Mouse (Mus musculus) cerebellum, adult 2 months (tissue): ENCODE results near the gene Gm28729. TPM values are rescaled to one million over a fixed set of nuclear protein-coding genes. Genes with fewer than 3 reads are reported as not detected.

Source experiments
- DNase-seq, 2 experiments: peaks; one replicate each; pipeline ENCODE4 v3.0.0; 2021
- H3K27ac ChIP-seq: fragments of 200-500 bp; 2 replicates; pipeline ENCODE4 v1.5.1; 2012; ENCODE audit warnings: low read length, control low read depth, inconsistent platforms; ENCODE audit not compliant: insufficient read depth
- H3K27me3 ChIP-seq: fragments of 200-500 bp; 2 replicates; pipeline ENCODE4 v1.6.1; 2012; ENCODE audit warnings: inconsistent platforms, mild to moderate bottlenecking, low read length, moderate library complexity; ENCODE audit not compliant: control insufficient read depth, insufficient read depth
- H3K4me1 ChIP-seq: fragments of 200-500 bp; 2 replicates; pipeline ENCODE4 v1.6.1; 2011; ENCODE audit warnings: low read length; ENCODE audit not compliant: control insufficient read depth, insufficient read depth
- H3K4me3 ChIP-seq: fragments of 200-500 bp; replicated peaks from 2 replicates; pipeline ENCODE3; 2011; ENCODE audit warnings: mild to moderate bottlenecking, low read depth, low read length, control low read depth; ENCODE audit not compliant: insufficient read depth
- CTCF ChIP-seq: fragments of 200-500 bp; IDR thresholded peaks from 2 replicates; pipeline ENCODE4 v1.5.1; 2011; ENCODE audit warnings: low read depth, mild to moderate bottlenecking, control low read depth, low read length, moderate library complexity, borderline replicate concordance; ENCODE audit not compliant: insufficient read depth
- POLR2A ChIP-seq: fragments of 200-500 bp; IDR thresholded peaks from 2 replicates; pipeline ENCODE4 v1.6.1; 2011; ENCODE audit warnings: low read length, control low read depth, borderline replicate concordance; ENCODE audit not compliant: insufficient read depth
- WGBS: fragments of 180-500 bp; shearing (Covaris S2); methylation state at CpG from one replicate; pipeline ENCODE4 v1.1.7; 2018; 5-methylcytosine and 5-hydroxymethylcytosine counted together
- polyA plus RNA-seq: library from polyadenylated mRNA; depleted of rRNA; stranded (reverse); fragments of >200 nt; gene quantifications from 2 replicates; pipeline ENCODE4 v1.2.3, GENCODE M21; 2012

Gene Gm28729
- polyA plus RNA-seq, 1 experiment = 0.21 TPM

DNA sequence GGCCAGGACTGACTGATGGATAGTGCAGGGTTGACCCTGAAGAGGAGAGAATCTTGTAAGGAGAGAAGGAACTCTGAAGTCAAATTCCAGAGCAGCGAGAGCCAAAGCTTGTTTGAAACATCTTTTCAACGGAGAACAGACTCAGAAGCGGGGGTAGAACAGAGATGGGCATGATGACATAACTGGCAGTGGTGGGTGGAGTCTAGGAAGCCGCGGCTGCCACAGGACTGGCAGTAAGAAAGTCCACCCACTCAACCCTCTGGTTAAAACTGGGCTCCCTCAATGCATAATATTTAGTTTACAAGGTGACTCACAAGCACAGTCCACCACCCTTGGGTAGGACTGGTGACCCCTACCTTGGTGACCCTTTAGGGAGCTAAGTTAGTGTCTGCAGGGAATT is 9.3 kb downstream of the Gm28729 start:
- Histone ChIP-seq H3K27me3 (no peaks in the 10 kb centered on the region; the same call in 1 of the 2 replicates), H3K4me1 (no peaks in the 10 kb centered on the region), H3K4me3 (no peak overlapping the region), H3K27ac (no peak overlapping the region)
- DNase-seq = no peak
- TF ChIP-seq CTCF (no peak), POLR2A (no peak)
- WGBS = 78% methylated on average over 5 of the region's 5 CpGs

DNA sequence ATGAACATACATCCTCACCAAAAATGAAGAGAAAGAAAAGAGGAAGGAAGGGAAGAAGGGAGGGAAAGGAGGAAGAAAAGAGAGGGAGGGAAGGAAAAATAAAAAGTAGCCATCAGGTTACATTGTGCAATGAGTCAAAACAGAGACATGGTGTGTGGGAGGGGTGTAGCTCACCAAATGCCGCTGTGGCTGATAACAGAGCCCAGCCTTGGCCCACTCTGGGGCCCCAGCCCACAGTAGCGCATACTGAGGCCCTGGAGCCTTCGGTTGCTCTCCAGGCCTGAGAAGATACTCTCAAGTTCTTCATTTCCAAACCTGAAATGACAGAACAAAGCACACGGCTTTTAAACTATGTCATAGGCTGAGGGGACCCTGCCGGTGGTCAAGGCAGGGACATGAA is 10.8 kb downstream of the Gm28729 start:
- TF ChIP-seq POLR2A (no peak), CTCF (no peak)
- no peaks in the 10 kb centered on the region; the same call in 1 of the 2 replicates for H3K27me3 ChIP-seq
- H3K27ac ChIP-seq = no peak overlapping the region
- no peaks in the 10 kb centered on the region for H3K4me1 ChIP-seq
- H3K4me3 ChIP-seq = no peak overlapping the region
- WGBS = 90% methylated on average over 5 of the region's 5 CpGs
- DNase-seq = no peak

DNA sequence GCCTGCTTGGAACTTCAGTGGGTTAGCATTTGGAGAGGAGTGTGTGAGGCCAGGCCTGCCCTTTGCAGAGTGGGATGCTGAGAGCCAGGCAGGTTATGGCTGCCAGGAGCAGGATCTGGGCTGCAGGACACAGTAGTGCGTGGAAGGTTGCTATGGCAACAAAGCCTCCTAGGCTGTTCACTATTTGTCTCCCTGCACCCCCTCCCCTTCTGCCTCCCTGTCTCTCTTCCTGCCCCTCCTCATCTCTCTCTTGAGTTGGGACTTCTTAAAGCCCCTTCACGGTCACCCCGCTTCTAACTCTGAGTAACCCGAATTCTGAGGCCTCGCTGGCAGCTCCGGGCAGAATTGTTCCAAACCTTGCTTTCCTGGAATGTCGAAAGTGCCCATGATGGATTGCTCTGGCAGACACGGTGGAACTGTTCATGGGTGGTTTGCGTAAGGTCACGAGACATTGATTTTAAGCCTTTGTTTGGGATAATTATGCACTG is 19.0 kb downstream of the Gm28729 start:
- TF ChIP-seq POLR2A = no peak
- no peak for TF ChIP-seq CTCF
- Histone ChIP-seq H3K27me3 (no peaks in the 10 kb centered on the region), H3K27ac (no peak overlapping the region), H3K4me1 (peaks cover 11% of the 10 kb centered on the region; the same call in 1 of the 2 replicates), H3K4me3 (no peak overlapping the region)
- WGBS = 36% methylated on average over 10 of the region's 10 CpGs
- peak in 1 of 2 experiments; percentile 37 for DNase-seq

DNA sequence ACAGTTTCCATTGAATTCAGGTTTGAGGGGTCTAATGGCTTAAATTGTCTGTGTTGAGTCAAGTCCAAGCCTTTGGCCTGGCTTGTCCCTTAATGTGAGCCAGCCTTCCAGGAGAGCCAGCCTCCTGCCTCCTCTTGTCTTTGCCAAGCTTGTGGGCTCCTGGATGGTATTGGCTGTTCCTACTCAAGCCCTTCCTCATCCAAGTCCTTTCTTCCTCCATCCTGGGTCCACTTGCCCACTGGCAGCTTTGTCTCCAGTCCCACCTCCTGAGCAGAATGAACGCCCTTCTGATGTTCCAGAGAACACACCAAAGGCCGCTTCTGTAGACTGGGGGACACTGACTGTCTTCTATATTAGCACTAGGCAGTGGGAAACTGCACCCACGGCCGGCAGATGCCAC is 19.9 kb downstream of the Gm28729 start:
- no peaks in the 10 kb centered on the region for H3K27me3 ChIP-seq
- no peak for DNase-seq
- no peak overlapping the region for H3K27ac ChIP-seq
- H3K4me1 ChIP-seq = peaks cover 11% of the 10 kb centered on the region; the same call in 1 of the 2 replicates
- TF ChIP-seq CTCF (no peak), POLR2A (no peak)
- WGBS = 87% methylated on average over 4 of the region's 4 CpGs
- no peak overlapping the region for H3K4me3 ChIP-seq

DNA sequence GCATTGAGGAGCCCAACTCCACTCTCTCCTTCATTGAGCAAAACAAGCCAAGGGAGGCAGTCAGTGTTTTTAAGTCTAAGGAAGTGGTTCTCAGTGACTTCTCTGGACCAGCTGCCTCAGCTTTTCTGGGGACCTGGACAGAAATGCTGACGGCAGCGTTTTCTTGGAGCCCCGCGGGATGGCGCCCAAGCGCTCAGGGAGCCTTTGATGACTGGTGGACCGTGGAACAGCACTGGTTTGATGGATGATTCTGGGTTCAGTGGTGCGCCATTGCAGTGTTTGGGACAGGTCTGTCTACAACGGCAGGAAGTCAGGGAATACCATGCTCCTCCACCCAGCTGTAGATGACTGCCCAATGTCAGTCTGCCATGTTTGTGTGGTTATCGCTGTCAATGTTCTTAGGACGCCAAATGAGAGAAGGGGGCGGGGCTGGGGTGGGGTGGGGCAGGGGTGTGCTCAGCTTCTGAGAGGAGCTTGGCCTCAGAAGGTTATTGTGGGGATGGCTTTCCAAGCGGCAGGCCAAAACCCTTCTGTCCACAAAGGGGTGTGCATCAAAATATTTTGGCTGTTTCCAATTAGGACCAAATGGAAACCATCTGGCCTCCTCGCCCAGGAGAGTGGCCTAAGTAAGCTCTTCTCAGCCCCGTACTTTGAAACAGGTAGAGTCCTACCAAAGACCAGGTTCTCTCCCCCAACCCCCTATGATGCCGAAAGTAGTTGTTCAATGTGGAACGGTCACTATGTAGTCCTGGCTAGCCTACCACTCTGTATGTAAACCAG is 20.8 kb downstream of the Gm28729 start:
- DNase-seq = no peak
- TF ChIP-seq POLR2A (no peak), CTCF (no peak)
- Histone ChIP-seq H3K4me1 (peaks cover 11% of the 10 kb centered on the region; the same call in 1 of the 2 replicates), H3K4me3 (no peak overlapping the region), H3K27me3 (no peaks in the 10 kb centered on the region), H3K27ac (no peak overlapping the region)
- WGBS = 69% methylated on average over 17 of the region's 17 CpGs

DNA sequence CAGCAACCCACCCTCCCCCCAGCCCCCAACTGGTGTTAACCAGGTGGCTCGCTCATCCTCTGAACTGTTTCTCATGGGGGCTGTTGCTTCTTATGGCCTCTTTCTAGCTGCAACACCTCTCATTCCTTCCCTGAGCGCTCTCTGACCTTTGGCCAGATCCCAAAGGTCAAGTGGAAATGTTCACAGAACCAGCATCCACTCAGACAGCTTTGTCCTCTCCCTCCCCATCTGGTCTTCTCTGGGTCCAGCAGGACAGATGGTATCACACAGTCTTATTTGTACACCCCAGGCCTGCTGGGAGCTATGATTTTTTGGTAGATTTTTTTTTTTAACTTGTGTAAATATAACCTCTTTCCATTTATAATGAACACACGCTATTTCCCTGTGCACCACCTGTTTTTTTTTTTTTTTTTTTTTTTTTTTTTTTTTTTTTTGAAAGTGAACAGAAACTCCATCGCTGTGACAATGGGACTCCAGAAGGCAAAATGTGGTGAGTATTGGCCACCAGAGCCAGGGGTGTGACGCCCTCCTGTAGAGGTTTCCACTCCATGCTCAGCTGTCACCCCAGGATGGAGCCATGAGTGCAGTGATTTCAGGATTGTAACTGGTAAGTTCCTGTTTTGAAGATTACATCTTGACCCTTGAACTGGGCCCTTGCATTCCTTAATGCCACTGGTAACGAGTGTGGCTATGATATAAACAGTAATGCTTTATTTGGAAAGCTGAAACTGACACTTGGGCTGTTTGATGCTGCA is 22.0 kb downstream of the Gm28729 start:
- Histone ChIP-seq H3K4me3 (no peak overlapping the region), H3K27me3 (no peaks in the 10 kb centered on the region), H3K27ac (no peak overlapping the region), H3K4me1 (peaks cover 11% of the 10 kb centered on the region; the same call in 1 of the 2 replicates)
- peak; percentile 29 to 66 for DNase-seq
- WGBS = 29% methylated on average over 6 of the region's 6 CpGs
- TF ChIP-seq POLR2A = no peak
- TF ChIP-seq CTCF = no peak

DNA sequence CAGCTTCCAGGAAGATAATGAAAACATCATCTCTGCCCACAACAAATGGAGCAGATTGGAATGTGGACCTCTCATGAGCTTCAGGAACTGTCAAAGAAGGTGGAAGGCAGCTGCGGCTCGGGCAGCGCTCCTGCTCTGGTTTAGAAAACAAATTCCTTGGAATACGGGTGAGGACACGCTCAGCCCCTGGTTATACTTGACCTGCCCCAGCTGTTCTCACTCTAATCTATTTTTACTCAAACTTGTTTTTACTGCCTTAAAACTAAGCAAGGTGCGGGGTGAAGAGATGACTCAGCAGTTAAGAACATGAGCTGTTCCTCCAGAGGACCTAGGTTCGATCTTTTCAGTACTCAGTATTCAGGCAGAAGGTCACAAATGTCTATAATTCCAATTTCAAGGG is 23.8 kb downstream of the Gm28729 start:
- Histone ChIP-seq H3K27me3 (no peaks in the 10 kb centered on the region), H3K4me1 (peaks cover 11% of the 10 kb centered on the region; the same call in 1 of the 2 replicates), H3K4me3 (no peak overlapping the region), H3K27ac (no peak overlapping the region)
- TF ChIP-seq POLR2A = no peak
- no peak for TF ChIP-seq CTCF
- WGBS = 81% methylated on average over 7 of the region's 7 CpGs
- DNase-seq = no peak

DNA sequence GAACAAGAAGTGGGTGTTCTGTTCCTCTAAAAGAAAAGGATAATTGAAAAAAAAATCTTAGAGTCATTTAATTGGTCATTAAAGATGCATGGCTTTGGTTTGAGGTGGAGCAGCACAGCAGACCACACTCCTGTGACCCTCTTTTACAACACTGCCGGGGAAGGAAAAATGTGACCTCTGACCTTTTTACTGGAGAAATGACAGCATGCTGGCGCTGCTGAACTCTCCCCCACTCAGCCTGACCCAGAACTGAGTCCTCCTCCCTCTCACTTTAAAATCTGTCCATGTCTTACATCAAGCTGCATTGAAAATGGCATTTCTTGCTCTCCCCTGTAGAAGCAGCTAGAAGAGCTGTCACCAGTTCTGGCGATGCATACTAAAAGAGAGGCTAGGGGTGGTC is 31.9 kb downstream of the Gm28729 start:
- no peak for DNase-seq
- WGBS = 47% methylated on average over 3 of the region's 3 CpGs

More for the DNA sequence above, 31.9 kb downstream of the Gm28729 start:
- Histone ChIP-seq H3K27ac (no peak overlapping the region), H3K27me3 (no peaks in the 10 kb centered on the region), H3K4me1 (no peaks in the 10 kb centered on the region), H3K4me3 (no peak overlapping the region)
- TF ChIP-seq POLR2A = no peak
- TF ChIP-seq CTCF = no peak
